Mouse (Mus musculus): ENCODE measurements around the gene Ildr2.

The Ildr2 gene

DNA sequence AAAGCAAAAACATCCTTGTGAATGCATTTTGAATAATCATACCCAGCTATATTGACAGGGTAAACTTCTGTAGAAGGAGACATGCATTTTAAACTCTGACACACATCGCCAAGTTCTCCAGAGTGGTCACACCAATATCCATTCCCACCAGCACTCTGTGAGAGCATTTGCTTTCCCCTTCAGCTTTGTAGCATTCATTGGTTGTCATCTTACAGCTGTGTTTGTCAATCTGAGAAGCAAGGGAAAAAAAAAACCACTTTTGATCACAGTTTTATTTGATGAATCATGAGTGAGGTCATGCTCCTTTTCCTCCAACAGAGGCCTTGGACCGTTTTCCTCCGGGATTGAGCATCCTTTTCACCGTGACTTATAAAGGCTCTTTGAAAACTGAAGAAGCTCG, 89.6 kb downstream of the Ildr2 start:
- DNase-seq = no peak

- no peak for DNase-seq
Measured at GRCm38 (mm10) chr1:166344300-166345077, 90.5 kb downstream of the Ildr2 start.

GRCm38 (mm10) chr1:166345602-166346001, 91.7 kb downstream of the Ildr2 start:
- no peak for DNase-seq

DNA sequence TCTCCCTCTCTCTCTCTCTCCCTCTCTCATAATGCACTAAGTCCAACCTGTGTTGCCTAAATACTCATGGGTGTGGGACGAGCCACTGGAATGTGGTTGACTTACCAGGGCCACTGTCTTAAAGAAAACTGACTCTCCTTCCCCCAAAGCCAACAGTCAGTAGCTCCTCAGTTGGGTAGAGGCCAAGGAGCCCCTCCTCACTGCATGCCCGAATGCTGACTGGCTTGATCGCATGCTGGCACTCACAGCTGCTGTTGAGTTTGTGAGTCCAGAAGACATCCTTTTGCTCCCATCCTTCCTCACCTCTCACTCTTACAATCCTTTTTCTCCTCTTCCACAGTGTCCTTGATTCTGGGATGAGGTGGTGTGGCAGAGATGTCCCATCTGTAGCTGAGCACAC, 93.0 kb downstream of the Ildr2 start:
- no peak for DNase-seq

- DNase-seq = no peak
Measured at GRCm38 (mm10) chr1:166349341-166349740, 95.4 kb downstream of the Ildr2 start.

DNA sequence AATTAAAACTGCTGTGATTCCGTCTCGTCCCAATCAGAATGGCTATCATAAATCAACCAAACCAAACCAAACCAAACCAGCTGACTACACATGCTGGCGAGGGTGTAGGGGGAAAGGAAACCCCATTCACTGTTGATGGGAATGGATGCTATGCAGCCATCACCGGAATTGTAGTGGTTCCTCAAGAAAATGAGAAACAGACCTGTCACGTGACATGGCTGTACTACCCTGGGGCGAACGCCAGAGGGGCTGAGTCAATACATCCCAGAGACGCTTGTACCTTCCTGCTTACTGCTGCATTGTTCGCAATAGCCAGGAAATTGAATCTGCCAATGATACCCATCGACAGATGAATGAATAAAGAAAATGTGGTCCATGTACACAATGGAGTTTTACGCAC, 95.8 kb downstream of the Ildr2 start:
- DNase-seq = no peak

DNA sequence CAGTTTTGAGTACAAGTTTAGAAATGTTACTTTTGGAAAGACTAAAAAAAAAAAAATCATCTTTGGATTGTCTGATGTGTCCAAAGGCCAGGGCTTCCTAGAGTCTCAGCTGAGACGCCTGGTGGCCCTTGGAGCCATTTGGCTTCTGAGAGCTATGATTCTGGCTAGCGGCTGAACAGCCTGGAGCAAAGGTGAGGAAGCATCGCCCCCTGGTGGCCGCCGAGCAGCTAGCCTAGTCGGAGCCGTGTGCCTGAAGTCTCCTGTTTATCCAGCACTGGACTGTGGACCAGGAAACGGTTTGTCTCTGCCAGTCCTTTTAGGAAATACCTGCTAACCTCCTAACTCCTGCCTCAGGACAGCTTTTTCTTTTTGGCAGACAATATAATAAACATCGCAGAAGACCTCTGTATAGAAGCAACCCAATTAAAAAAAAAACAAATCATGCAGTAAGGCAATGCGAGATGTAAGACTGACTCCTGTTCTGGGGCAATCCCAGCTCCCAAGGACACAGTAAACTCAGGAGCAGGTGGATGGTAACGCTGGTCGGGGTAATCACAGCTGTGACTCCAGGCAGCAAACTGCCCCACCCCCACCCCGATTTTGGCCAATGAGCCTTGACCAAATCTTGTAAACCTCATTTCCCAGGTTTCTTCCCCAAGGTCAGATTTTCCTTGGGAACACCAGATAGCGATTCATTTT, 106.4 kb downstream of the Ildr2 start:
- DNase-seq = peak; percentile 79

DNA sequence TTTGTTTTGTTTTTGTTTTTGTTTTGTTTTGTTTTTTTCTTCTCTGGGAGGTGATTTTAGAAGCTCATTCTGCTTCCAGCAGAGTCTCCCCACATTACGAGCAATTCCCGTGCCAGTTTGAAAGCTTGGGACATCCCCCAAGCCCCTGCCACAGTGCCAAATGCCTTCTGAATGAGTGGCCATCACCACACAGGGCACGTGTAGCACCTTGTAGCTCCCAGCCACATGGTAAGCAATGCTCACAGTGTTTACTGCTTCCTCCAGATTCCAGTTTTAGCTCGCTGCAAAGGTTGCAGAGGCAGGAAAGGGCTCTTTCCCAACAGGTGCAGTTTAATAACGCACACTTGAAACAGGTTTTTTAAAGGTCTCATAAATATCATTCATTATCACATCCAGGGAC, 107.0 kb downstream of the Ildr2 start:
- DNase-seq = no peak

GRCm38 (mm10) chr1:166361842-166362241, 107.9 kb downstream of the Ildr2 start:
- no peak for DNase-seq

- no peak for DNase-seq
Measured at GRCm38 (mm10) chr1:166362659-166363058, 108.7 kb downstream of the Ildr2 start.

DNA sequence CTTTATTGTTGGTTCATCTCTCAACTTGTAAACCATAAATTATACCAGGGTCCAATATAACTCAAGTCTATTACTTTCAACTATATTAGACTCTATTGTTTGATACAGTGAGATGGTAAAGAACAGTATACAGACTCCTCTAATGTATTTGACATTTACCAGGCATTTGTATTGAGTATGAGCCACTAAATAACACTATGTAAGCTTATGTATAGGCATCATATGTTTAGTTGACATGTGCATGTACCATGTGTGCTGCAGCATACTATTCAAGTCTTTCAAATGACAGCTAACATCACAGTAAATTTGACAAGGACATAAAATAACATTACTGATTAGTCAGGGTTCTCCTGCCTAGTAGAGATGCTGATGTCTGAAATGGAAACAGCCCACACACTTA, 109.2 kb downstream of the Ildr2 start:
- no peak for DNase-seq

All from retina, postnatal 1 day (tissue).